Mouse (Mus musculus) embryonic stem cell, embryonic (primary cell): ENCODE measurements around the gene Lgi4.

Experiments used
- CTCF ChIA-PET, 4 experiments: fragments of 300-600 bp in 2 of 4; fragments of 350-600 bp in 2 of 4; sonication (Branson Sonifier 250); formaldehyde crosslinking; loops; one replicate each; lab custom pipeline; 2022; ENCODE audit warnings: inconsistent platforms in 2 of 4; lab: Charles Lee
- POLR2A ChIA-PET, 4 experiments: fragments of 300-600 bp in 2 of 4; fragments of 350-600 bp in 2 of 4; sonication (Branson Sonifier 250); formaldehyde crosslinking; loops; one replicate each; lab custom pipeline; 2022; ENCODE audit warnings: antibody characterized with exemption in 4 of 4, inconsistent platforms in 1 of 4; lab: Charles Lee

Lgi4 gene

GRCm38 (mm10) chr7:31049135-31049845 lies 9.9 kb upstream of the Lgi4 start:
- ChIA-PET POLR2A (interaction anchor here in 1 of 4 experiments (0.8 kb wide), 1 partner anchor 16 kb away, joined by 3 read pairs; no protein-coding TSS in a partner anchor), CTCF (interaction anchor here in 2 of 4 experiments (1.2 to 1.3 kb wide), 2 partner anchors 10 to 29 kb away, joined by 3 to 5 read pairs; partner anchors contain the start of gene Lgi4 (in 1 of the 2))

GRCm38 (mm10) chr7:31049846-31050281 lies 9.3 kb upstream of the Lgi4 start:
- POLR2A ChIA-PET, result interaction anchor here in 1 of 4 experiments (0.8 kb wide), 1 partner anchor 15 kb away, joined by 3 read pairs; no protein-coding TSS in a partner anchor
- CTCF ChIA-PET, result interaction anchor here in 1 of 4 experiments (1.0 to 1.3 kb wide), 3 partner anchors 8 to 35 kb away, joined by 3 to 6 read pairs (median 5); partner anchors contain the start of gene Lgi4

GRCm38 (mm10) chr7:31050487-31050886 lies 8.7 kb upstream of the Lgi4 start:
- POLR2A ChIA-PET, result interaction anchor here in 1 of 4 experiments (0.9 kb wide), 1 partner anchor 17 kb away, joined by 3 read pairs; no protein-coding TSS in a partner anchor
- CTCF ChIA-PET, result interaction anchor here in 2 of 4 experiments (0.7 to 3.5 kb wide), 7 partner anchors 9 to 106 kb away, joined by 3 to 11 read pairs (median 3); partner anchors contain the start of gene Lgi4 (in 1 of the 2)

GRCm38 (mm10) chr7:31050921-31051320 lies 8.2 kb upstream of the Lgi4 start:
- CTCF ChIA-PET, result interaction anchor here in 2 of 4 experiments (0.7 to 3.5 kb wide), 7 partner anchors 9 to 106 kb away, joined by 3 to 11 read pairs (median 3); no protein-coding TSS in a partner anchor

GRCm38 (mm10) chr7:31051321-31052021 lies 7.7 kb upstream of the Lgi4 start, which contains the start of gene Fxyd7:
Fxyd7 (minus strand) TSS chr7:31051467.
- ChIA-PET POLR2A (interaction anchor here in 2 of 4 experiments (0.5 to 0.9 kb wide), 4 partner anchors 16 to 382 kb away, joined by 3 to 4 read pairs (median 4); no protein-coding TSS in a partner anchor), CTCF (interaction anchor here in 3 of 4 experiments (0.6 to 3.5 kb wide), 14 partner anchors 9 to 105 kb away, joined by 3 to 15 read pairs (median 3); no protein-coding TSS in a partner anchor)

More at GRCm38 (mm10) chr7:31050921-31051320, 8.2 kb upstream of the Lgi4 start:
- POLR2A ChIA-PET, result interaction anchor here in 2 of 4 experiments (0.5 to 0.9 kb wide), 3 partner anchors 16 to 382 kb away, joined by 3 to 4 read pairs (median 4); no protein-coding TSS in a partner anchor

GRCm38 (mm10) chr7:31052251-31052635 lies 6.9 kb upstream of the Lgi4 start:
- ChIA-PET POLR2A (interaction anchor here (0.5 to 1.1 kb wide), 10 partner anchors 11 to 485 kb away, joined by 3 to 5 read pairs (median 3); partner anchors contain the start of genes Fam187b (in 1 of the 4) and Haus5 (in 1 of the 4)), CTCF (interaction anchor here (0.6 to 3.5 kb wide), 24 partner anchors 10 to 731 kb away, joined by 3 to 15 read pairs (median 4); partner anchors contain the start of genes E130208F15Rik (in 1 of the 4) and Fam187b (in 1 of the 4))

- CTCF ChIA-PET, result interaction anchor here (0.6 to 3.5 kb wide), 27 partner anchors 10 to 731 kb away, joined by 3 to 15 read pairs (median 4); partner anchors contain the start of genes E130208F15Rik (in 1 of the 4), Fam187b (in 1 of the 4) and Fxyd5 (in 1 of the 4)
- POLR2A ChIA-PET, result interaction anchor here (0.5 to 2.0 kb wide), 13 partner anchors 9 to 485 kb away, joined by 3 to 5 read pairs (median 3); partner anchors contain the start of genes Fam187b (in 1 of the 4), Fxyd5 (in 1 of the 4) and Haus5 (in 1 of the 4)
Measured at GRCm38 (mm10) chr7:31052636-31053434, 6.3 kb upstream of the Lgi4 start.

GRCm38 (mm10) chr7:31053882-31054447 lies 5.2 kb upstream of the Lgi4 start:
- CTCF ChIA-PET, result interaction anchor here in 2 of 4 experiments (1.0 to 3.5 kb wide), 6 partner anchors 12 to 44 kb away, joined by 3 to 15 read pairs (median 9); partner anchors contain the start of gene Fxyd5 (in 1 of the 2)
- POLR2A ChIA-PET, result interaction anchor here in 2 of 4 experiments (0.7 to 2.0 kb wide), 4 partner anchors 12 to 293 kb away, joined by 3 to 8 read pairs (median 4); partner anchors contain the start of gene Fxyd5 (in 1 of the 2)

- POLR2A ChIA-PET, result interaction anchor here in 2 of 4 experiments (0.5 to 2.0 kb wide), 3 partner anchors 13 to 141 kb away, joined by 3 to 5 read pairs (median 4); partner anchors contain the start of gene Fxyd5 (in 1 of the 2)
- CTCF ChIA-PET, result interaction anchor here in 2 of 4 experiments (0.6 to 1.8 kb wide), 5 partner anchors 23 to 107 kb away, joined by 3 to 5 read pairs (median 4); no protein-coding TSS in a partner anchor
Measured at GRCm38 (mm10) chr7:31054661-31055320, 4.4 kb upstream of the Lgi4 start.

GRCm38 (mm10) chr7:31055354-31055824 lies 3.8 kb upstream of the Lgi4 start:
- POLR2A ChIA-PET, result interaction anchor here in 2 of 4 experiments (0.5 to 1.1 kb wide), 2 partner anchors 62 to 142 kb away, joined by 3 to 4 read pairs; no protein-coding TSS in a partner anchor
- CTCF ChIA-PET, result interaction anchor here in 2 of 4 experiments (0.6 to 1.8 kb wide), 5 partner anchors 23 to 107 kb away, joined by 3 to 5 read pairs (median 4); no protein-coding TSS in a partner anchor

- POLR2A ChIA-PET, result no interaction called here
- CTCF ChIA-PET, result interaction anchor here in 2 of 4 experiments (0.6 to 1.8 kb wide), 4 partner anchors 22 to 106 kb away, joined by 3 to 5 read pairs (median 4); no protein-coding TSS in a partner anchor
Measured at GRCm38 (mm10) chr7:31055883-31056282, 3.3 kb upstream of the Lgi4 start.

- CTCF ChIA-PET, result interaction anchor here (0.6 to 5.3 kb wide), 6 partner anchors 21 to 89 kb away, joined by 3 to 38 read pairs (median 4); partner anchors contain the start of gene Fxyd3 (in 1 of the 4)
Measured at GRCm38 (mm10) chr7:31056448-31056847, 2.7 kb upstream of the Lgi4 start.

GRCm38 (mm10) chr7:31057071-31057470 lies 2.1 kb upstream of the Lgi4 start, which contains the start of gene Fxyd1:
Fxyd1 (minus strand) TSS chr7:31057199.
- ChIA-PET POLR2A (interaction anchor here in 2 of 4 experiments (1.0 to 1.4 kb wide), 3 partner anchors 13 to 83 kb away, joined by 3 read pairs; no protein-coding TSS in a partner anchor), CTCF (interaction anchor here (0.5 to 5.3 kb wide), 7 partner anchors 10 to 195 kb away, joined by 3 to 38 read pairs (median 4); partner anchors contain the start of gene Fxyd3 (in 1 of the 4))

More at GRCm38 (mm10) chr7:31056448-31056847, 2.7 kb upstream of the Lgi4 start:
- POLR2A ChIA-PET, result interaction anchor here in 2 of 4 experiments (0.7 to 1.0 kb wide), 3 partner anchors 11 to 82 kb away, joined by 3 read pairs; no protein-coding TSS in a partner anchor

- POLR2A ChIA-PET, result interaction anchor here in 2 of 4 experiments (1.0 to 1.4 kb wide), 2 partner anchors 12 to 14 kb away, joined by 3 read pairs; no protein-coding TSS in a partner anchor
- CTCF ChIA-PET, result interaction anchor here in 3 of 4 experiments (1.0 to 5.3 kb wide), 7 partner anchors 10 to 119 kb away, joined by 3 to 38 read pairs (median 9); partner anchors contain the start of gene Fxyd3 (in 1 of the 3)
Measured at GRCm38 (mm10) chr7:31057730-31058129, 1.4 kb upstream of the Lgi4 start.
